Mouse (Mus musculus) liver, embryonic 18 days (tissue): ENCODE measurements around the gene Plp2. TPM values are rescaled to one million over a fixed set of nuclear protein-coding genes. Genes with fewer than 3 reads are reported as not detected.

Source experiments
- polyA plus RNA-seq: library from polyadenylated mRNA; depleted of rRNA; stranded (reverse); fragments of >200 nt; gene quantifications from 2 replicates; pipeline ENCODE4 v1.2.3, GENCODE M21; 2012; rRNA removed

Gene Plp2
- polyA plus RNA-seq: 37.9 and 40.3 TPM in 2 replicates

DNA sequence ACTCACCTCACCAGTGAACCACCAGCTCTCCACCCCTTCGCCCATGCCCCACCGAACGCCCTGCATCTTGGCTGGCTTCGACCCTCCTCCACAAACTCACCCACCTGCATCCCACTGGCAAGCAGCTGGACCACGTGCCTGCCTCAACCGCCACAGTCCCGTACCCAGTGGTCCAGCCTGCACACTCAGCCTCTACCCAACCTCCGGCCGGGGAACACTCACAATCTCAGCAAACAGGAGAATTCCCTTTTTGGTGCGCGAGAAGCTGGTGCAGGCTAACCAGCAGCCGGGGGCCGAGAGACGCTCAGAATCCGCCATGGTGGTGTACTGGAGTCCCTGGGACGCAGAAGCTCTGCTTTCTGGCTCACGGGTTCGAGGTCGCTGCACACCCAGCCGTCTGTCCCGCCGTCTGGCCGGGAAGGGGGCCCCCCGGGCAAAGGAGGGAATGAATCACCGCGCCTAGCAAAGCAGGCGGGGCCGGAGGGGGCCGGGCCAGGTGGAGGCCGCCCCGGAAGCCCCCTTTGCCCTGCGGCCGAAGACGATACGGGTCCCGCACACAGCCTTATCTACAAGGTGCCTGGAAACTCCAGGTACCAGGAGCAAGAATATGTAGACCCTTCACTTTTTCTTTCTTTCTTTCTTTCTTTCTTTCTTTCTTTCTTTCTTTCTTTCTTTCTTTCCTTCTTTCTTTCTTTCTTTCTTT, at the start of gene Plp2:
Gene Plp2 (minus strand): TSS at position 470 of the 703 bp plus-strand sequence.

DNA sequence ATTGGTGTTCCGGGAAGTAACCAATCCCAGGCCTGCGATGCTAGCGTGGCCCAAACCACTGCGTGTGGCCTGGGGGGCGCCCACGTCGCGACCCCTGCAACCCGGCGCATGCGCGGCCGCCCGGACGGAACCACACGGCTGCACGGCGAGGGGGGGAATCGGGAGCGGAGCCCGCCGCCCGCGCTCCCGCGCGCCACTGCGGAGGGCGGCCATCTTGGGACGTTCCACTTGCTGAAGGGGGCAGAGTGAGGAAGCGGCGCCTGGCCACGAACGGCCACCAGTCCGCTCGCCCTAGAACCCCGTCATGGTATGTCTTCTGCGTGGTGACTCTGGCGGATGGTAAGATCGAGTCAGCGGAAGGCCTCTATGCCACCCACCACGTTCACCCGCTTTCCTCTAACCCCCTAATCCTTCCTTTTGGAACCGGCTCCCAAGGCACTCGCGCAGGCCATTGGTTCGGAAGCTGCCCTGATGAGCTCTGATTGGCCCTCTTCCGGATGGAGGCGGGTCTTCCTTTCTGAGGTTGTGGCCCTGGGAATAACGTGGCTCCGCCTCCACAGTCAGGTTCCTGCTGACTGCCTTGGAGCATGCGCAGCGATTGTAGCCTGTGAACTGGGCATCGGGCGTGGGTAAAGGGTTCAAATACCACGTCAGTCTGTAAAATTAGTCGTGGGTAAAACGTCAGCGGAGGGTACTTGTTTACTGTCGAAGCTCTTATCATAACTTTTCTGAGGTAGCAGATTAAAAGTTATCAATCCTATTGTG, 43.1 kb upstream of the Plp2 start, which contains the start of gene Wdr45:
Gene Wdr45 (plus strand): TSS at position 199 of the 765 bp plus-strand sequence.

DNA sequence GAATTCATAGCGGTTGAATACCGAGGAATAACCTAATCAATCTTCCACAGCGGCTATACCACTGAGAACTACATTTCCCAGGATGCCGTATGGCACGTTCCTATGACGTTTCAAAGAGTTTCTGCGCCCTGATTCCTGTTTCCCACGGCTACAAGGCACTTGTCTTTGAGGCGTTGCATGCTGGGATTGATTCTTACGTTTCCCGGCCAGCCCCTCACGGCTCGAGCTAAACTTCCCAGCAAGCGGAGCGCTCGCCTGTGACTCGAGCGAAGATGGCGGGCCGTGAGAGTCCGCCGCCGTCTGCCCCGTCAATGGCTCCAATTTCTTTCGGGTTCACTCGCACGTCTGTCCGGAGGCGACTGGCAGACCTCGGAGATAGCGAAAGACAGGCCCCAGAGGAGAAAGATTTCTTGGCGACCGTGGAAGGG, 25.8 kb upstream of the Plp2 start, which contains the start of gene Gpkow:
Gene Gpkow (plus strand): TSS at position 178 of the 428 bp plus-strand sequence.

DNA sequence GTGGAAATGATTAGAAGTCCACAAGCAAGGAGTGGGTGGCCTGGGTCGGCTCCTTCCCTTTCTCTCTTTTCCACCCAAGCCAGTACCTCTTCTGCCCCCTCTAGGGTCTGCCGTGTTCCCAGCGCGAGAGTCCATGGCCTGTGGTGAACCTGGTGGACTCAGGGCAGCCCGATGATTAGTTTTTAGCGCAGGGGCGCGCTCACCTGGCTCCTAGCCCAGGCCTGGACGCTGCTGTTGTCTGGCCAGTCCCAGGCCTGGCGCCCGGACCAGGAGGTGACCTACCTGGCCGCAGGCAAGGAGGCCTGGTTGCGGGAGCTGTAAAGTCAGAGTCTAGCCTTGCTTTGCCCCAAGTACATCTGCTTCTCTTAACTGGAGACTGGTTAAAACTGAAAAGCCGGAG, 9.7 kb upstream of the Plp2 start, which contains the start of gene Magix:
Gene Magix (minus strand): TSS at position 388 of the 400 bp plus-strand sequence.

DNA sequence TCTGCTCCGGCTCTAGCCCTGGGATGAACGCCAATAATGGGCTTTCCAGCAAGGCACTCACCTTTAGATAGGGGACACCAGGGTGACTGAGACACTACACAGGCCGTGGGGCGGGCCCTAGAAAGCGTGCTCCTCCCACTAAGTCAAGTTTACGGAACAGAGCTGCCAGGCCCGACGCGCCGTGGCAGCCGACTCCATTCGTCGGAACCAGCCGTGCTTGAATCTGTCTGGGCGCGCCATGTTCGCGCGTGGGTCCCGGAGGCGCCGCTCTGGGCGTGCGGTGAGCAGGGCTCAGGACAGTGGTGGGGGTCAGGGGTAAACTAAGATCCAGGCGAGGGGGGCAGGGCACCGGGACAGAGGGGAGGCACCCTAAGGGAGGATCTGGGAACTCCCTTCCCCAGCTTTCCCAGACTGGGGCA, 14.0 kb downstream of the Plp2 start, which contains the start of gene Prickle3:
Gene Prickle3 (plus strand): TSS at position 40 of the 419 bp plus-strand sequence.

DNA sequence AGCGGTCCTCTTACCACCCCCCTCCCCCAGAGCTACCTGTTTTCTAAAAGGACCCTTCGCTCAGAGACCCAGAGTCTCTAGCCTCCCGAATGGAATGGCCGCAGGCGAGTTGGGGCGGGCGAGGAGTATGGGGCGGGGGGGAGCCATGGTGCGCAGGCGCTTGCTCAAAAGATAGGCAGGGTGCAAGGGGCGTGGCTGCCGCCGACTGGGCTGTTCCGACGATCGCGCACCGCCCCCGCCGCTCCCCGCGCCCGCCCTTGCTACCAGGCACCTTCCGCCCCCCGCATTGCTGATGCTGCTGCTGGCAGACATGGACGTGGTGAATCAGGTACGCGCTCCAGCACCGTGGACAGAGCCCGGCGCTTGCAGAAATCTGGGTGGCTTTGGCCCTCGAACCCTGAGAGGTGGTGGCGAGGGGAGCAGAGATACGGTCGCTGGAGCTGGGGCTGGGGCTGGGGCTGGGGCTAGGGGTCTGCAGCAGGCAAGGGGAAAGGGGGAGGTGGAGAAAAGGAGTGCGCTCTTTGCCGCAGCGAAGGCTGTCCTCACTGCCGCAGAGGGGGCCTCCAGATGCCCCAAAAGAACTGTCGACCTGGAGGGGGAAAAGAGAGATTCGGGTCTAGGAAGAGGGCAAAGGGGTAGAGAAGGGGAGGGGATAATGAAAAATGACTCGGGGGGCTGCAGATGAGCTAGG, 32.6 kb downstream of the Plp2 start, which contains the start of gene Syp:
Gene Syp (plus strand): TSS at position 71 of the 691 bp plus-strand sequence.

Other genes starting within 250 kb of the Plp2 start
- not detected in 2 replicates for gene Foxp3, start 97.7 kb downstream of the Plp2 start, polyA plus RNA-seq
- gene Ppp1r3f, start 97.1 kb downstream of the Plp2 start, polyA plus RNA-seq: 0.46 and 0.56 TPM in 2 replicates
- 6.9 and 7.6 TPM in 2 replicates for gene Ccdc22, start 65.9 kb downstream of the Plp2 start, polyA plus RNA-seq
- gene Cacna1f, start 64.3 kb downstream of the Plp2 start, polyA plus RNA-seq: 0.05 and 0.06 TPM in 2 replicates
- 0.23 and 0.28 TPM in 2 replicates for gene Syp, start 32.9 kb downstream of the Plp2 start, polyA plus RNA-seq
- 2.9 and 3.9 TPM in 2 replicates for gene Prickle3, start 14.1 kb downstream of the Plp2 start, polyA plus RNA-seq
- 0.44 and 0.87 TPM in 2 replicates for gene Magix, start 9.9 kb upstream of the Plp2 start, polyA plus RNA-seq
- gene Gpkow, start 25.7 kb upstream of the Plp2 start, polyA plus RNA-seq: 6.4 and 6.9 TPM in 2 replicates
- gene Wdr45, start 42.9 kb upstream of the Plp2 start, polyA plus RNA-seq: 19.9 and 21.9 TPM in 2 replicates
- gene Gm45208, start 50.9 kb upstream of the Plp2 start, polyA plus RNA-seq: 0.05 TPM in 1 of 2 replicates, not detected in the other
- 3.3 and 4.0 TPM in 2 replicates for gene Praf2, start 57.0 kb upstream of the Plp2 start, polyA plus RNA-seq
- 2.8 and 3.8 TPM in 2 replicates for gene Ccdc120, start 79.5 kb upstream of the Plp2 start, polyA plus RNA-seq
- gene Tfe3, start 91.2 kb upstream of the Plp2 start, polyA plus RNA-seq: 5.0 and 5.3 TPM in 2 replicates
- gene Gripap1, start 118.4 kb upstream of the Plp2 start, polyA plus RNA-seq: 24.9 and 29.9 TPM in 2 replicates
- gene Kcnd1, start 150.9 kb upstream of the Plp2 start, polyA plus RNA-seq: 0.28 and 0.29 TPM in 2 replicates
- gene Otud5, start 170.0 kb upstream of the Plp2 start, polyA plus RNA-seq: 24.6 and 26.4 TPM in 2 replicates
- gene Pim2, start 206.9 kb upstream of the Plp2 start, polyA plus RNA-seq: 2.5 and 2.7 TPM in 2 replicates
- 14.2 and 16.2 TPM in 2 replicates for gene Slc35a2, start 212.6 kb upstream of the Plp2 start, polyA plus RNA-seq
- 36.0 and 38.7 TPM in 2 replicates for gene Pqbp1, start 227.9 kb upstream of the Plp2 start, polyA plus RNA-seq
- gene Timm17b, start 228.0 kb upstream of the Plp2 start, polyA plus RNA-seq: 22.3 and 23.0 TPM in 2 replicates
- not detected in 2 replicates for gene Gm10491, start 236.4 kb upstream of the Plp2 start, polyA plus RNA-seq
- gene Gm10490, start 238.2 kb upstream of the Plp2 start, polyA plus RNA-seq: not detected in 2 replicates
- gene Pcsk1n, start 248.4 kb upstream of the Plp2 start, polyA plus RNA-seq: 0.01 TPM in 2 replicates